Mouse (Mus musculus) spleen, adult 18-20 months (tissue): ENCODE measurements around the gene Tlnrd1.
A peak's percentile ranks its signal among the peaks of the same experiment; 100 is the strongest.
"Not testable (repeated sequence)": the region's sequence is repeated elsewhere in the genome, so short reads cannot be mapped to it uniquely, and the experiment has no call there.

Experiments
- DNase-seq, 2 experiments: peaks; one replicate each; pipeline ENCODE4 v3.0.0; 2022; ENCODE audit warnings: mixed read lengths in 2 of 2

Gene Tlnrd1

GRCm38 (mm10) chr7:83884021-83884658, at the start of gene Tlnrd1, which contains the start of gene Mesd:
TSS of gene Tlnrd1 (minus strand) at chr7:83884305.
TSS of gene Mesd (plus strand) at chr7:83884466.
- DNase-seq: peak; percentile 83 to 84

GRCm38 (mm10) chr7:83921637-83922036, 37.5 kb upstream of the Tlnrd1 start:
- no peak for DNase-seq

- no peak for DNase-seq
Observed at GRCm38 (mm10) chr7:83920241-83920640, 36.1 kb upstream of the Tlnrd1 start.

DNA sequence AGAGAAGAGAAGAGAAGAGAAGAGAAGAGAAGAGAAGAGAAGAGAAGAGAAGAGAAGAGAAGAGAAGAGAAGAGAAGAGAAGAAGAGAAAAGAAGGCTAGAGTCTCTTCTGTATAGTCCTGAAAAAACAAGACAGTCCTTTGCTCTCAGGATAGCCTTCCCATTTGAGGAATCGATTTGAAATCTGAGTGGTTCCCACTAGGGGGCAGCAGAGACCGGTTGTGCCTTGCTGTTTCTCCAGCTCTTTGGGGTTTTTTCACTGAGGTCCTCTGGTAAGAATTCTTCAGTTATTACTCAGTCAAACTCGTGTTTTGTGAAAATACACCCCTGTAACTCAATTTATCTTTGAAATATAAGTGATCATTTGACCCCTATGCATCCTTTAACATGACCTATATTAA, 30.5 kb upstream of the Tlnrd1 start:
- peak; percentile 41 to 80 for DNase-seq

GRCm38 (mm10) chr7:83913995-83914394, 29.9 kb upstream of the Tlnrd1 start:
- no peak for DNase-seq

DNA sequence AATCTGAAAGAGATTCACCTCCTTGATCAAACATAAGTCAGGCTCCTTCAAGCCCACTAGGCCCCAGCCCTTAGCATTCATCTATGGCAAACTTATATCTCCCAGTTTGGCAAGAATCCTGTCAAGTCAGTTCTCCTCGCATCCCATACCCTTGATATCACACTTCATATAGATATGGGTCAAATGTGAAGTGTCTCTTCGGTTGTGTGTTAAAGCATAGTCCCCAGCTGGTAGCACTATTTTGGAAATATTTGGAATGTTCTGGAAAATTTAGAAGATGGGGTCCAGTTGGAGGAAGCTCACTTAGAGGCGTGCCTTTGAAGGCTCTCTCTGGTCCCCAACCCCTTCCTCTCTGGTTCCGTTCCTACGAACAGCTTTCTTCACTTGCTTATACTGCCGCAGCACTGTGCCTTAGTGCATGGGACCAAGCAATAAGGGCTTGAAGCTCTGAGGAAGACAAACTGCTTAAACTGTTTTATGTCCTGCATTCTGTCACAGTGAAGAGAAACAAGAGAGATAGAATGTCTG, 29.4 kb upstream of the Tlnrd1 start:
- DNase-seq: no peak

GRCm38 (mm10) chr7:83911909-83912308, 27.8 kb upstream of the Tlnrd1 start:
- DNase-seq: no peak

GRCm38 (mm10) chr7:83904831-83905230, 20.7 kb upstream of the Tlnrd1 start:
- DNase-seq: no peak

DNA sequence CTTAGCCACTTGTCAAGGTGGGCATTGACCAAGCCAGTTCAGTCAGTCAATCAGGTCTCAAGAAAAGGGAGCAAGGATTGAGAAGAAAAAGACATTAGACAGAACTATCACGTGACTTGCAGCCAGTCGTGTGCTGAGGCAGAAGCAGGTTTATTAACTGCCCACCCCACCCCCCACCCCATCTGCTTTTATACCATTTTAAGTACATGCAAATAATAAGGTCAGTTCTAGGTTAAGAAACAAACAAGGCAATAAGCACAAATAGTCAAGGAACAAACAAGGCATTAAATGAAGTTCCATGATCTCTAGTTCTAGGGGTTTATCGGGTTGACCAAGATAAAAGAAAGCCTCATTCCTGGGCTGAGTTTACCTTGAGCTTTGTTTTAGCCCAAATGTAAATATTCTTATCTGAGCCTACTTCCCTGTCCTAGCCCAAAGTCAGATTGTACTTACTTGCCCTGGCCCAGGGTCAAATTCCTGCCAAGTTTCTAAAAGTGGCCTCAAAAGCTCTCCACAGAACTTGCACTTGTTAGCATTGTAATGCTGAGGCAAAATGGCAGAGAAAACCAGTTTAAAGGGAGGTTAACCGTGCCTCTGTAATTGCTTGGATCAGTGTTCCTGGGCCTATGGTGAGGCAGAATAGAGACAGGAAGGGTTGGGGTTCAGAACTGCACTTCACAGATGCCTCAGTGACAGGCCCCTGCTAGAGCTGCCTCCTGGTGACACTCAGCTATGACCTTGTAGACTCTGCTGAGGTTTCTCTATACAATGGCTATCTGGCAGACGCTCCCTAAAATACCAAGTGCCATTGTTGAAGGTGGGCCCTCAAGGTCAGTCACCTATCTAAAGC, 18.4 kb upstream of the Tlnrd1 start:
- DNase-seq: no peak

DNA sequence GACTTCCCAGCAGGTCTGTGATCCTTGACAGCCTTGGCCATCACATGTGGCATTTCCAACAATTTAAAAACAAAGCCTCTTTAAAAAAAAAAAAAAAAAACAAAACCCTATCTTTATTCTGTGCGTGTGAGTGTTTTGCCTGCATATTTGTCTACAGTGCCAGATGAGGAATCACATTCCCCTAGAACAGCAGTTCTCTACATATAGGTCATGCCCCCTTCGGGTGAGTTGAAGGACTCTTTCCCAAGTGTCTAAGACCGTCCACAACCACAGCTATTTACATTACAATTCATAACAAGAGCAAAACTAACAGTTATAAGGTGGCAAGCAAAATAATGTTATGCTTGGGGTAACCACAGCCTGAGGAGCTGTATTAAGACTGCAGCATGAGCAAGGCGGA, 17.3 kb upstream of the Tlnrd1 start:
- DNase-seq: no peak

GRCm38 (mm10) chr7:83900519-83900918, 16.4 kb upstream of the Tlnrd1 start:
- no peak for DNase-seq

DNA sequence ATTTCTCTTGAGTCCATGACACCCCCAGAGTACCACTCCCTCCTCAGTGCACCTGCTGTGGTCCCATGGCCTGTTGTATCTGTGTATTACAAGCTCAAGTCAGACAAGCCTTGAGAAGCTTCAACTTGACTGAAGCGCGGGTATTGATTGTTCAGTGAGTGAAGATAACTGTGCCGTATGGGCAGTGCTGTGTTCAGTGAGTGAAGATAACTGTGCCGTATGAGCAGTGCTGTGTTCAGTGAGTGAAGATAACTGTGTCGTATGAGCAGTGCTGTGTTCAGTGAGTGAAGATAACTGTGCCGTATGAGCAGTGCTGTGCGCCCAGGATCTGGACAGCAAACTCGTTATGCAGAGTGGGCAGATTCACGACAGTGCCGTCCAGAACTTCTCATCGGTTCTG, 14.2 kb upstream of the Tlnrd1 start:
- no peak for DNase-seq

DNA sequence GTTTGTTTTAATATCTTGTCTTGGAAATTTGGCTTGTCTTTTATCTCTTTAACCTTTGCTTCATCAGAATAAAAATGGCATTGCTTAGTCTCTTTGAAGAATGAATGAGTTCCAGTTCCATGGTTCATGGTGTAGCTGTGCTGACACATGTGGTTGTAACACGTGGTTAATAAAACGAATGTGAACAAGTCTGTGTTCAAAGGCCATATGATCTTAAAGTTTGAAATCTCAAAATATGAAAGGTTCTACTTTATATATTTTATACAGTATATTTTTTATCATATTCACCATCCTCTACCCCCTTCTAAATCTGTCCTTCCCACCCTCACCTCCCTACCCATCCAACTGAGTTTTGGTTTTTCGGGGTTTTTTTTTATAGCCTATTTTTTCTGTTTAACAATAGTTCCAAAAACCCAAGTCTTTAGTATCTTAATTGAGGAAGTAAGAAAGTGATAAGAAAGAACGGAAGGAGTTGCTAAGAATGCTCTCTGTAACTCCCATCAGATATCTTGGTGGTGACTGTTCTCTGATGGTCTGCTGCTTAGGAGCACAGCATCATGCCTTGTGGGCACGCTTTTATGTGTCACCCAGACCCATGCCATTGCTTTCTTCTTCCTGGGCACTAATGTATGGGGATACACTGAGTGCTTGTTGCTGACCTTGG, 12.1 kb upstream of the Tlnrd1 start:
- DNase-seq: no peak

- no peak for DNase-seq
Observed at GRCm38 (mm10) chr7:83894348-83894747, 10.2 kb upstream of the Tlnrd1 start.

- DNase-seq: no peak
Observed at GRCm38 (mm10) chr7:83892333-83892669, 8.2 kb upstream of the Tlnrd1 start.

DNA sequence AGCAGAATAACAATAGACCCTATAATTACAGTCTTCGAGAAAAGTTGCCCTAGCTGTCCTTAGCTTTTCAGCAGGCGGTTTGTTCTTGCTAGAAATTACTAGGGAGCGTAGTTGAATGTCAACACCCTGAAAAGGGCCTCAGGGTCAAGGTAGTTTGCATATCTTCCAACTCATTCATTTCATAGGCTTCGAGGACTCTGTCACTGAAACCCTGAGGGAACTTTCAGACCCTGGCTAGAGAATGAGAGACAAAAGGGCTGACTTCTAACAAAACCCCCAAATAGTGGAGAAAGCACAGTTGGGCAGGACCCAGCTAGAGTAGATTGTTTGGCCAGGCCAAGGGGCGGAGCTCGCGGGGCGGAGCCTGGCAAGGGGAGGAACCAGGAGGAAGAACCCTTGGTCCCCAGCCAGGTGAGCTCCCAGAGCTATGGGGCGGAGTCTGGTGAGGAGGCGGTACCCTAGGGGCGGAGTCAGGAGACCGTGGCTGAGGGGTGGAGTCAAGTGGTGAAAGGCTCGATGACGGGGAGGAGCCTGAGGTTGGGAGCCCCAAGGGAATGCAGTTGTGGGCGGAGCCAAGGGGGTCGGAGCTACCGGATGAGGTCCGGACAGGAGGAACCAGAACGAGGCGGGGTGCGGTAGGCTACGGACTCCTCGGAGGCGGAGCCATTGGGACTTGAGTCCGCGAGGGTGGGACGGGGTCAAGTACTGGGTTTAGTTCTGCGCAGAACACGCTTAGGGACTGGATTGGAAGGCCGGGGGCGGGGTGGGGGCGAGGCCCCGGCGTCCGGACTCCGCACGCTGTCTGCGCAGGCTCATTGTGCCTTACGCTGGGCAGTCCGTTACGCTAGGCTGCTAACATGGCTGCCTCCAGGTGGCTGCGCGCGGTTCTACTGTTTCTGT, 7.6 kb upstream of the Tlnrd1 start:
- peak; percentile 100 for DNase-seq

- DNase-seq: not testable (repeated sequence)
Observed at GRCm38 (mm10) chr7:83889946-83890345, 5.8 kb upstream of the Tlnrd1 start.

GRCm38 (mm10) chr7:83889383-83889782, 5.3 kb upstream of the Tlnrd1 start:
- no peak for DNase-seq

- DNase-seq: no peak
Observed at GRCm38 (mm10) chr7:83886366-83887129, 2.4 kb upstream of the Tlnrd1 start.

GRCm38 (mm10) chr7:83885835-83886234, 1.7 kb upstream of the Tlnrd1 start:
- no peak for DNase-seq

GRCm38 (mm10) chr7:83884921-83885532, 922 bp upstream of the Tlnrd1 start:
- DNase-seq: no peak
